Mouse (Mus musculus): ENCODE measurements around the gene Parp2. TPM values are rescaled to one million over a fixed set of nuclear protein-coding genes. Genes with fewer than 3 reads are reported as not detected.

The Parp2 gene
- total RNA-seq (2023) = 10 to 100 TPM; 51.5 to 70.1 TPM

GRCm38 (mm10) chr14:50807487-50808072, at the start of gene Parp2, which contains the start of gene Ccnb1ip1:
Parp2 (plus strand) TSS chr14:50807841.
Ccnb1ip1 (minus strand) TSS chr14:50807732.

GRCm38 (mm10) chr14:50785251-50785637, 22.4 kb upstream of the Parp2 start, which contains the start of gene Ttc5:
Ttc5 (minus strand) TSS chr14:50785519.

GRCm38 (mm10) chr14:50869889-50870804, 62.5 kb downstream of the Parp2 start, which contains the start of gene Tep1:
Tep1 (minus strand) TSS chr14:50870560.

Other genes with a start within 250 kb of the Parp2 start
- not detected for gene Olfr744, start 193.0 kb upstream of the Parp2 start, total RNA-seq (2023)
- gene Olfr745, start 168.5 kb upstream of the Parp2 start, total RNA-seq (2023) = not detected
- not detected for gene Olfr746, start 160.8 kb upstream of the Parp2 start, total RNA-seq (2023)
- not detected for gene Olfr747, start 114.6 kb upstream of the Parp2 start, total RNA-seq (2023)
- gene Olfr748, start 100.5 kb upstream of the Parp2 start, total RNA-seq (2023) = not detected
- gene Olfr749, start 62.7 kb upstream of the Parp2 start, total RNA-seq (2023) = not detected
- 10 to 100 TPM; 91.2 to 96.0 TPM for gene Ttc5, start 22.3 kb upstream of the Parp2 start, total RNA-seq (2023)
- gene Ccnb1ip1, start 109 bp upstream of the Parp2 start, total RNA-seq (2023) = not detected
- gene Tep1, start 62.7 kb downstream of the Parp2 start, total RNA-seq (2023) = 10 to 100 TPM; 51.1 to 62.5 TPM
- gene Klhl33, start 89.7 kb downstream of the Parp2 start, total RNA-seq (2023) = not detected
- 10 to 100 TPM; 49.9 to 57.8 TPM for gene Osgep, start 117.1 kb downstream of the Parp2 start, total RNA-seq (2023)
- gene Apex1, start 117.1 kb downstream of the Parp2 start, total RNA-seq (2023) = 10 to 100 TPM; 45.1 to 50.3 TPM
- gene Pip4p1, start 123.0 kb downstream of the Parp2 start, total RNA-seq (2023) = 100 to 1,000 TPM; 183 to 202 TPM
- gene Pnp, start 123.2 kb downstream of the Parp2 start, total RNA-seq (2023) = 10 to 100 TPM; 29.7 to 39.1 TPM
- gene Gm49342, start 136.7 kb downstream of the Parp2 start, total RNA-seq (2023) = 10 to 100 TPM; 25.6 to 26.2 TPM
- 1 to 10 TPM; 1.2 to 1.9 TPM for gene Pnp2, start 148.2 kb downstream of the Parp2 start, total RNA-seq (2023)
- gene Rnase10, start 199.9 kb downstream of the Parp2 start, total RNA-seq (2023) = not detected
- not detected for gene Rnase9, start 234.0 kb downstream of the Parp2 start, total RNA-seq (2023)
- not detected for gene Rnase11, start 242.3 kb downstream of the Parp2 start, total RNA-seq (2023)
- gene Rnase12, start 249.8 kb downstream of the Parp2 start, total RNA-seq (2023) = 1 to 10 TPM; 1.5 to 1.8 TPM